Mouse (Mus musculus) hindbrain, postnatal 0 days (tissue): ENCODE data around the gene Galk2. TPM values are rescaled to one million over a fixed set of nuclear protein-coding genes. Genes with fewer than 3 reads are reported as not detected.

ENCODE experiments used
- ATAC-seq: fragments of 200-750 bp; cut with Nextera tagmentation; 2 replicates; pipeline ENCODE4 v1.8.0; 2017; ENCODE audit warnings: mild to moderate bottlenecking, moderate TSS enrichment, moderate library complexity
- DNase-seq: peaks from one replicate; pipeline ENCODE4 v3.0.0-alpha.2; 2015; ENCODE audit warnings: low spot score
- H3K27ac ChIP-seq: fragments of 300-500 bp; sonication (generic); 2 replicates; pipeline ENCODE4 v1.5.1; 2014; ENCODE audit warnings: mild to moderate bottlenecking
- H3K27me3 ChIP-seq: fragments of 300-500 bp; sonication (generic); 2 replicates; pipeline ENCODE4 v1.6.1; 2014; ENCODE audit warnings: low read length, mixed read lengths; ENCODE audit not compliant: insufficient read depth
- H3K36me3 ChIP-seq: fragments of 300-500 bp; sonication (generic); 2 replicates; pipeline ENCODE4 v1.6.1; 2014; ENCODE audit warnings: low read length, mixed read lengths; ENCODE audit not compliant: insufficient read depth
- H3K4me1 ChIP-seq: fragments of 300-500 bp; sonication (generic); 2 replicates; pipeline ENCODE4 v1.6.1; 2014; ENCODE audit warnings: antibody characterized with exemption, low read length, mixed read lengths; ENCODE audit not compliant: insufficient read depth
- H3K4me2 ChIP-seq: fragments of 300-500 bp; sonication (generic); 2 replicates; pipeline ENCODE4 v1.6.1; 2014; ENCODE audit warnings: low read depth, mild to moderate bottlenecking, low read length, moderate library complexity, mixed read lengths
- H3K4me3 ChIP-seq: fragments of 300-500 bp; sonication (generic); 2 replicates; pipeline ENCODE4 v1.5.1; 2014; ENCODE audit warnings: low read length
- H3K9ac ChIP-seq: fragments of 300-500 bp; sonication (generic); replicated peaks from 2 replicates; pipeline ENCODE4 v1.6.1; 2014; ENCODE audit warnings: mild to moderate bottlenecking, low read length, moderate library complexity, mixed read lengths
- H3K9me3 ChIP-seq: fragments of 300-500 bp; sonication (generic); 2 replicates; pipeline ENCODE4 v1.6.1; 2016; ENCODE audit warnings: low read length, mixed read lengths
- CTCF ChIP-seq: IDR thresholded peaks from 2 replicates; pipeline ENCODE4 v1.5.1; 2016; ENCODE audit warnings: antibody characterized with exemption, control low read depth, low read depth
- WGBS: fragments of 180-500 bp; shearing (Covaris S2); extraction: QIAGEN DNeasy Blood & Tissue Kit; methylation state at CpG from one replicate; pipeline ENCODE4 v1.1.7; 2014; 5-methylcytosine and 5-hydroxymethylcytosine counted together
- polyA plus RNA-seq: library from polyadenylated mRNA; unstranded; fragments of >200 nt; fragmentation: Nextera tagmentation; extraction: Ambion mirVana; gene quantifications from 2 replicates; pipeline ENCODE4 v1.2.1, GENCODE M21; 2015
- total RNA-seq: library from RNA; depleted of rRNA; stranded (reverse); fragments of >200 nt; gene quantifications from 2 replicates; pipeline ENCODE4 v1.2.3, GENCODE M21; 2014

Gene Galk2
- total and polyA plus RNA-seq, 2 experiments from 2014 or later = 28.9 to 30.0 TPM

DNA sequence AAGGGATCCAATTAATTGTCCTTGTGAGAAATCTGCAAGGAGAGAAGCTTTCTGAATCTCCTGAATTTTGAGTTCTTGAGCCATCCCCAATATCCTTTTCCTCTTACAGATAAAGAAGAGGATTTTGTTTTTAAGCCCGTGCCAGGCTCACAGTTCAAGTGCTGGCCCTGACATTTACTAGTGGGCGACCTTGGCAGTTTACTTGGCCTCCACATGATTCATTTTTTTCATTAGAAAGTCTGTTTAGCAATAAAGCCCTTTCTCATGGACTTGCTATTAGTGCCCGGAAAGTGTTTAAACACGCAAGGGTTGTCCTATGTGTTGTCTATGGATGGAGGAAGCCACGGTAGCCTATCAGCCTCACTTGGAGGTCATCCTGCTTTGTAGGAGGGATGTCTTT, 64.4 kb downstream of the Galk2 start:
- Histone ChIP-seq H3K27me3 (no peaks in the 10 kb centered on the region), H3K9ac (no peak overlapping the region), H3K4me3 (no peak overlapping the region), H3K4me1 (no peaks in the 10 kb centered on the region), H3K27ac (no peak overlapping the region), H3K36me3 (no peaks in the 10 kb centered on the region), H3K9me3 (no peaks in the 10 kb centered on the region), H3K4me2 (no peak overlapping the region)
- DNase-seq = no peak
- 86% methylated on average over 5 of the region's 5 CpGs for WGBS
- no peak for TF ChIP-seq CTCF
- ATAC-seq = no peak

GRCm38 (mm10) chr2:125924554-125924953, 65.6 kb downstream of the Galk2 start:
- no peak overlapping the region for H3K9ac ChIP-seq
- 68% methylated on average over 1 of the region's 1 CpGs for WGBS
- ATAC-seq = no peak
- no peaks in the 10 kb centered on the region for H3K27me3 ChIP-seq
- H3K4me1 ChIP-seq = no peaks in the 10 kb centered on the region
- no peak overlapping the region for H3K4me2 ChIP-seq
- TF ChIP-seq CTCF = no peak
- no peak overlapping the region for H3K4me3 ChIP-seq
- no peaks in the 10 kb centered on the region for H3K36me3 ChIP-seq
- H3K9me3 ChIP-seq = no peaks in the 10 kb centered on the region
- H3K27ac ChIP-seq = no peak overlapping the region
- no peak for DNase-seq

- Histone ChIP-seq H3K27ac (no peak overlapping the region), H3K27me3 (no peaks in the 10 kb centered on the region), H3K4me2 (no peak overlapping the region), H3K36me3 (no peaks in the 10 kb centered on the region), H3K4me1 (no peaks in the 10 kb centered on the region), H3K9me3 (no peaks in the 10 kb centered on the region), H3K4me3 (no peak overlapping the region), H3K9ac (no peak overlapping the region)
- WGBS = 71% methylated on average over 3 of the region's 3 CpGs
- no peak for DNase-seq
- no peak for TF ChIP-seq CTCF
- ATAC-seq = no peak
Observed at GRCm38 (mm10) chr2:125925081-125925480, 66.2 kb downstream of the Galk2 start.

- DNase-seq (no peak), ATAC-seq (no peak)
- 82% methylated on average over 3 of the region's 3 CpGs for WGBS
- no peak overlapping the region for H3K4me2 ChIP-seq
- no peaks in the 10 kb centered on the region for H3K36me3 ChIP-seq
- no peak overlapping the region for H3K4me3 ChIP-seq
- H3K27ac ChIP-seq = no peak overlapping the region
- no peaks in the 10 kb centered on the region for H3K4me1 ChIP-seq
- H3K9ac ChIP-seq = no peak overlapping the region
- TF ChIP-seq CTCF = no peak
- H3K27me3 ChIP-seq = no peaks in the 10 kb centered on the region
- H3K9me3 ChIP-seq = no peaks in the 10 kb centered on the region
Observed at GRCm38 (mm10) chr2:125929396-125929795, 70.5 kb downstream of the Galk2 start.

- 79% methylated on average over 2 of the region's 2 CpGs for WGBS
- no peaks in the 10 kb centered on the region for H3K9me3 ChIP-seq
- H3K4me3 ChIP-seq = no peak overlapping the region
- H3K36me3 ChIP-seq = no peaks in the 10 kb centered on the region
- no peak for TF ChIP-seq CTCF
- H3K27ac ChIP-seq = no peak overlapping the region
- no peak overlapping the region for H3K4me2 ChIP-seq
- ATAC-seq (no peak), DNase-seq (no peak)
- no peaks in the 10 kb centered on the region for H3K27me3 ChIP-seq
- H3K4me1 ChIP-seq = no peaks in the 10 kb centered on the region
- H3K9ac ChIP-seq = no peak overlapping the region
Observed at GRCm38 (mm10) chr2:125929872-125930271, 71.0 kb downstream of the Galk2 start.

GRCm38 (mm10) chr2:125931193-125931592, 72.3 kb downstream of the Galk2 start:
- H3K9ac ChIP-seq = no peak overlapping the region
- no peak overlapping the region for H3K4me2 ChIP-seq
- no peak overlapping the region for H3K4me3 ChIP-seq
- DNase-seq (no peak), ATAC-seq (no peak)
- no peaks in the 10 kb centered on the region for H3K27me3 ChIP-seq
- 46% methylated on average over 5 of the region's 5 CpGs for WGBS
- H3K27ac ChIP-seq = no peak overlapping the region
- H3K36me3 ChIP-seq = no peaks in the 10 kb centered on the region
- no peaks in the 10 kb centered on the region for H3K9me3 ChIP-seq
- H3K4me1 ChIP-seq = no peaks in the 10 kb centered on the region
- TF ChIP-seq CTCF = no peak

DNA sequence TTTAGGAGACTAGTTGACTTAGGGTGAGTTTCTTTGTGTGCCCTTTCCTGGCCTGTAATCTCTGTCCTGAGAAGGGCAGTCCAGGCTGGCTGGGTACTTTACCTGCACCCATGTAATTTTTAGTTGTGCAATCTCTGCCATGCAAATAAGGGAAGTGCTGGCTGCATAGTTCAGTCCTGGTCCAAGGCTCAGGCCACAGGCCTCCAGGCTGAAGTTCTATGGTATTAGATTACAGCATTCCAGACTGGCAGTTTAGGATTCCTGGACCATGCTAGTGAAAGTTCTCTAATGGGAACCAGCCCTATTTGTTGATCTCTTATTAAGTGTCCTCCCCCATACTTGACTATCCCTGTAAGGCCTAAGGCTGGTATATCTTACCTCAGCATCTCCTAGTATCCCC, 73.8 kb downstream of the Galk2 start:
- Histone ChIP-seq H3K9me3 (no peaks in the 10 kb centered on the region), H3K4me1 (no peaks in the 10 kb centered on the region), H3K4me2 (no peak overlapping the region), H3K36me3 (no peaks in the 10 kb centered on the region), H3K9ac (no peak overlapping the region), H3K27me3 (no peaks in the 10 kb centered on the region), H3K4me3 (no peak overlapping the region), H3K27ac (no peak overlapping the region)
- DNase-seq (no peak), ATAC-seq (no peak)
- no peak for TF ChIP-seq CTCF
